Mouse (Mus musculus): ENCODE results near the gene Gm6408.

DNA sequence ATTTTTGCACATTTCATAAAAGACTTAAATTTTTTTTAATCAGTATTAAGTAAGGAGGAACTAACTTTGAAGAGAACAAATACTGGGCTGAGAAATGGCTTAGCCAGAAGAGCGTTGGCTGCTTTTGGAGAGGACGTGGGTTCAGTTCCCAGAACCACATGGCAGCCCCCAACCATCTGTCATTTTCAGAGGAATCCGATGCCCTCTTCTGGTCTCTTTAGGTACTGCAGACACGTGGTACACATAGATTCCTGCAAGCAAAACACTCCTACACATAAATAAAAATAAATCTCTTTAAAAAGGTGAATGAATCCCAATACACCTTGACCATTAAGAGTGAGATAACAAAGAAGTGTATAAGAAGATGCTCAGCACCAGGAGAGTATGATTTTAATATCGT is 41.5 kb upstream of the Gm6408 start:
- TF ChIP-seq CTCF (conservative IDR thresholded peaks at IDR 0.05; ENCODE audit: low read length): peak; percentile 72
- no peak for TF ChIP-seq POU5F1 (IDR thresholded peaks at IDR 0.05; ENCODE audit: borderline replicate concordance, low read length)
- TF ChIP-seq NANOG (IDR thresholded peaks at IDR 0.05; ENCODE audit: borderline replicate concordance, low read length): no peak

Measured in E14TG2a.4 (cell line).